Mouse (Mus musculus) adrenal gland, adult 8-10 months (tissue): ENCODE results near the gene Amigo2. TPM values are rescaled to one million over a fixed set of nuclear protein-coding genes. Genes with fewer than 3 reads are reported as not detected.

Experiments
- DNase-seq: peaks from one replicate; pipeline ENCODE4 v3.0.0; 2022
- total RNA-seq, 4 experiments: library from RNA; stranded (reverse); gene quantifications; 2 replicates each; pipeline ENCODE4 v1.2.4; 2022

Amigo2 gene
- total RNA-seq = 1 to 10 TPM; 7.2 to 8.3 (median 7.3) TPM

- peak; percentile 30 for DNase-seq
Measured at GRCm38 (mm10) chr15:97246911-97247790, at the start of gene Amigo2, which contains the start of gene Pced1b. Amigo2 (minus strand) TSS chr15:97247287. Pced1b (plus strand) TSS chr15:97247107.

GRCm38 (mm10) chr15:97291291-97292050 is 44.4 kb upstream of the Amigo2 start:
- peak; percentile 39 for DNase-seq

- no peak for DNase-seq
Measured at GRCm38 (mm10) chr15:97290351-97290750, 43.3 kb upstream of the Amigo2 start.

- DNase-seq = no peak
Measured at GRCm38 (mm10) chr15:97289176-97289575, 42.1 kb upstream of the Amigo2 start.

- DNase-seq = no peak
Measured at GRCm38 (mm10) chr15:97288690-97289089, 41.6 kb upstream of the Amigo2 start.

- DNase-seq = no peak
Measured at GRCm38 (mm10) chr15:97287436-97288143, 40.5 kb upstream of the Amigo2 start.

- DNase-seq = no peak
Measured at GRCm38 (mm10) chr15:97286731-97287130, 39.6 kb upstream of the Amigo2 start.

DNA sequence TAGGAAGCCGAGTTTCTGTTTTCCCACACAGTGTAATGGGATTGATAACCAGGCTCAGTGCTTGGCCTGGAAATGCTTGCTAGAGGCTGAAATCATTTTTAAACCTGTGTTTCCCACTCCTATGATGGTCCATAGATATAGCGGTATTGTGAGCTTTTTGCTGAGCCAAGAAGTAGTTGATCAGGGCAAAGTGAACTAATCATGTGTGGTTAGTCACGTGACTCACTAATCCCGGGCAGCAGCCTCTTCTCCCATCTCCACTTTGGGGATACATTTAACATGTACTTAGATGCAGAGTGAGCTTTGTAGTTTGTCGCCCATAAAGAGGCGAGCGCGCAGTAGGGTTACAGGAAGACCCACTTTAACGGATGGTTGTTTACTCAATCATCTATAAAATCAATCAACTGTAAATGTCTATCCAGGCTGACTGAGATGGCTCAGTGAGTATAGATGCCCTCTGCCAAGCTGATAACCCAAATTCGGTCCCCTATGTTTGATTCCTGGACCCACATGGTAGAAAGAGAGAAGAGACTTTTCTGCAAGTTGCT is 38.7 kb upstream of the Amigo2 start:
- DNase-seq = no peak

GRCm38 (mm10) chr15:97284201-97284600 is 37.1 kb upstream of the Amigo2 start:
- no peak for DNase-seq

- DNase-seq = no peak
Measured at GRCm38 (mm10) chr15:97282572-97282881, 35.4 kb upstream of the Amigo2 start.

GRCm38 (mm10) chr15:97281712-97282571 is 34.9 kb upstream of the Amigo2 start:
- no peak for DNase-seq

GRCm38 (mm10) chr15:97280776-97281175 is 33.7 kb upstream of the Amigo2 start:
- no peak for DNase-seq

DNA sequence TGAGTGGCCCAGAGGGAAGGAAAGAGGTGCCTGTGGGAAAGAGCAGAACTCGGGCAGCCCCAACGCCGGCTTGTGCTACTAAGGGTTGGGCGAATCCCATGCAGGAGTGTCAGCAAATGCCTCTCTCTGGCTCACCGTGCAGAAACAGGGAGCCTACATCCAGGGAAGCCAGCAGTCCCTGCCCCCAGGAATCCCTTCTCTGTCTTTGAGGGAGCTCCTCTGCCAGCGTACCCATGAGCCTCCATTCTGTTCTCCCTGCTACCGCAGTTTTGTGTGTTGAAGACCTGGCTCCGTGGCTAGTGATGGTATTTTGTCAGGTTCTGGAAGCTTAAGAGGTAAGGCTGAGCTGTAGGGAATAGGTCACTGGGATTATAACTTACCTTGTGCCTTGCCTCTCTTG is 33.0 kb upstream of the Amigo2 start:
- DNase-seq = no peak

DNA sequence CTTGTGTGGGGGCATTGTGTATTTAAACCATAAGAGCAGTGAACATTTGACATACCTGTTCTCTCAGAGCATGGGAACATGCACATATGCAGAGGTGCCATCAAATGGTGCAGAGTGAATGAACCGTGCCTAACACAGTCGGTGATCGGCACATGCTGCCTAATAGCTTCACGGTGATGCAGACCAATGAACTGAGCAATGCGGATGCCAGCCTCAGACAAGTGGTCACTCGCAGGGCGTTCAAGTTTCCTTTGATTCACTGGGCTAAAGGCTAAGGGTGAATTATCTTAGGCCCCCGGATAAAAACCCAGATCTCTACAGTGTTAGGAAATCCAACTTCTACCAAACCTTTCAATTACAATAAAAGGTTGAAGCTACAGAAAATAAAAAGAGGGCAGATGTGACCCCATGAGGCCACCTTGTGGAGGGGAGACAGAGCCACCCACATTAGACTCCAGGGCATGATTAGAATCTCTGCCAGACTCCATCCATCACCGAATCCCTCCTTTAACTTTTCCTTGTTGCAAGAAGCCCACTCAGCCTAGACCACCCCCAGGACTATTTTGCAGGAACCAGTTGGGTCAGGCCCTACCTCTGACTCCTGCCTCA is 31.4 kb upstream of the Amigo2 start:
- no peak for DNase-seq

- DNase-seq = no peak
Measured at GRCm38 (mm10) chr15:97277328-97277727, 30.2 kb upstream of the Amigo2 start.

DNA sequence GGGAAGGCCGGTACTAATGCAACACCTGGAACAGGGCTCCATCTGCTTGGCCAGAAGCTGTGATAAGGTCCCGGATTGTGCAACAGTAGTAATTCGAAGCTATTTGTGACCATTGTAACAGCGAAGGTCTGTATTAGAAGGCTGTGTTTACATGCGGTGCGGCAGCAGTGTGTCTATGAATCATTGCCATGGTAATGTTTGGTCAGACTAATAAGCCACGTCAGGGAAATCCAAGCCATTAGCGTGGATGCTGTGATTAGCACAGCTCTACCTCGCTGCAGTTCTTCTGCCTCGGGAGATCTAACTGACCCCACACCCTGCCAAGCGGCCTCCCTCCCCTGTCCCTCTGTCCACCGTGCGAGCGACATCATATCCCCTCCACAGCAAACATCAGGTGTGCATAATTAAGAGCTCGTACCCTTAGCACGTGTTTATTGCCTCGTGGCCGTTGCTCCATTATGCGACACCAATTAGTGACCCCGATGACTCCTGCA is 29.6 kb upstream of the Amigo2 start:
- DNase-seq = no peak

DNA sequence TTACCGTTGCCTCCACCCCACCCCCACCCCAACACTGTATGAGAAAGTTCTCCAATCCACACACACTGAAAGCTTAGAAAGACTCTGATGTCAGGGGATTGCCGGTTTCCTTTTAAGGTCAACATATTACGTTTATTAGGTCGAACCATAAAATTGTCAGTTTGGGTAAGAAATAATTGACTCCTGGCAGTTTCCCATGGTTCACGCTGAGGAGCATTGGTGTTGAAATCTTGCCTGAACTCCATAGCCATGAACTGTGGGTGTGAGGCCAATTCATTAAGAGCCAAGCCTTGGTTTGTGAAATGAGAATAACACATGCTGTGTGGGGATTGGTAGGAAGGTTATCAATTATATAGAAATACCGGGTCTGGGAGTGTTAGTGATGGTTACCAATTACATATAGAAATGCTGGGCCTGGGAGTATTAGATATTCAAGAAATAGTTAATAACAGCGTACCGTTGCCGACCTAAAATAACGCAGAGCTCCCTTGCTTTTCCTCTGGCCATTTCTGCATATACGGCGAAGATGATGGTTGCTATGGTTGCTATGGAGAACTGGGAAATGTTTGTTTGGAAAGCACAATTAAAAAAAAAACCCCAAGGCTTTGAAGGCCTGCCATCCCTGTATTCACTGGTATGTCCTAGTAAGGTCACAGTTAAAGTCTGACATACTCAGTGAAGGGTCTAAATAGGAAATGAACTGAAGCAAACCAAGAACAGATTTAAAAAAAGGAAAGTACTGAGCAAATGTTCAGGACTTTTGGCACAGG is 28.7 kb upstream of the Amigo2 start:
- DNase-seq = no peak

DNA sequence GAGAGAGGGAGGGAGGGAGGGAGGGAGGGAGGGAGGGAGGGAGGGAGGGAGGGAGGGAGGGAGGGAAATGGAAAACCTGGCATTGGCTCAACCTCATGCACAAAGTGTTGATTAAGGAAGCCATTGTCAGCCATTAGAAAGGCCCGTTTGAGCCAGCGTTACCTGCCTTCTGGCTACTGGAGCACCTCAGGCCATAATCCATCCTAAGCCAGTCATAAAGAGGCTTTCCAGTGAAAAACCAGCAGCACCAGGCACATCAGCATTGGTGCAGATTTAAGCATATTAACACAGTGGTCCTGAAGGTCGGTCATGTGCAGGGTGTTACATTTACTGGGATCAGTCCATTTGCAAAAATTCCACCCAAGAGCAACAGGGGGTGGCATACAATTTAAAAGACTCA is 25.7 kb upstream of the Amigo2 start:
- DNase-seq = no peak

DNA sequence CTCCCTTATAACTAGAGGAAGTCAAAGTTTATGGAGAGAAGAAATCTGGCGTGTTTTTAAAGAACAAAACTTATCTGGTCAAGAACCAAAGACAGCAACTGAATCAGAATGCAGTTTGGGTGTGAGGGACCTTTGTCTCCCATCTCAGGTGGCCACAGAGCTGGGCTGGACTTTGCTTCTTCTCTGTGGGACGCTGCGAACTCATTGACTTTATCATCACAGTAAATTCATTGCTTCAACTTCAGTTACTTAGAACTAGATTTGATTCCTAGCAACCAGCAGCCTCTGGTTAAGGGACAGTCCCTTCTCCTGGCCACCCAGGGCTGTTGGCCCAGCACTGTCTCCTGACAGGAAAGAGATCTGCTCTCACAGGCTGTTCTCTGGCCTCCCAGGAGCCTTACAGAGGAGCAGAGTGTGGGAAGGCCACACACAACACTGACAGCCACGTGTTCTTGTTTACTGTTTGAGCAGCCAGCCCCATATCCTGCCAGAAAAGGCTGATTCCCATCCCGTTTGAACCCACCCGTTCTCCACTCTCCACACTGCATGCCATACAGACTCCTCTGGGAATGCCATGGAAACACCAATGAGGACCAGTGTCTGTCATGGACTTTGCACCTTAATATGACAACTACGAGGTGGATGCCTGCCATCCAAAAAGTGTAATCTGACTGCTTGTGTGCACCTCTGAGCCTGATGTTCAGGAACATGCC is 25.1 kb upstream of the Amigo2 start:
- no peak for DNase-seq
